Mouse (Mus musculus) small intestine, adult 2 months (tissue): ENCODE measurements around the gene Dock9.

Experiments used
- CTCF ChIP-seq: fragments of 200-500 bp; IDR thresholded peaks from 2 replicates; pipeline ENCODE4 v1.5.1; 2012; ENCODE audit warnings: low read depth, mild to moderate bottlenecking, control low read depth, inconsistent platforms, low read length, moderate library complexity, mixed read lengths; ENCODE audit not compliant: insufficient replicate concordance, insufficient read length; ENCODE audit errors: extremely low read depth
- POLR2A ChIP-seq: fragments of 200-500 bp; IDR thresholded peaks from 2 replicates; pipeline ENCODE4 v1.6.1; 2012; ENCODE audit warnings: low read depth, mild to moderate bottlenecking, control low read depth, inconsistent platforms, low read length, moderate library complexity

DNA sequence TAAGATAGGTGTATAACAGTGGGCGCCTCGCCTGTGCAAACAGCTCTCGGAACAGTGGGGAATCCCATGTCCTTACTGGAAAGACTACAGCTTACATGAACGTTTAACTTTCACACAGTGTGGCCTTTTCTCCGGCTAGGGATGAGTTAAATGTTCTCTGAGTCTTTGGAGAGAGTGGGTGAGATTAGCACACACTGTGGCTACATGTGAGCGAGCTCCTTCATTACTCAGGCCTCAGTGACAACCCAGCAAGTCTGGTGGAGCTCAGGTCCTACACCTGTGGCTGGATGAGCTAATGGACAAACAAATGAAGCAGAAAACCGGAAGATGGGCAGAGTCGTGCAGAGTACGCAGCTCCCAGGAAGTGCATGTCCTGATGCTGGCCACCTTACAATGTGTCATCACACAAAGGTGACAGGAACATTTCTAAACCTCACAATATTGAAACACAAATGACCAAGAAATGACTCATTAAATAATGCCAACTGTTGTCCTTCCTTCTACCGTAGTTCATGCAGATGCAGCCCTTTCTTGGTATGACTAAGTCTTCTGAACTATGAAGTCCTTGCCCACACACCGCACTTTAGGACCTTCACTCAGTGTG, 103.5 kb downstream of the Dock9 start:
- no peak for TF ChIP-seq POLR2A
- no peak for TF ChIP-seq CTCF
